Mouse (Mus musculus): ENCODE data around the gene Ets2.

GRCm38 (mm10) chr16:95705771-95706170, 3.9 kb downstream of the Ets2 start:
- no peak for TF ChIP-seq POLR2A (IDR thresholded peaks at IDR 0.05; ENCODE audit: insufficient read depth, low read depth, low read length)
- no peak for TF ChIP-seq CTCF (IDR thresholded peaks at IDR 0.05; ENCODE audit: insufficient read depth, low read depth, low read length)
